Mouse (Mus musculus) urinary bladder, postnatal 4 days (tissue): ENCODE measurements around the gene Asb6.

Experiments used
- DNase-seq, 2 experiments: peaks; one replicate each; pipeline ENCODE4 v3.0.0; 2021 to 2022; ENCODE audit warnings: low spot score in 2 of 2

Gene Asb6

GRCm38 (mm10) chr2:30796382-30796781 is 33.8 kb downstream of the Asb6 start:
- peak; percentile 63 to 75 for DNase-seq

DNA sequence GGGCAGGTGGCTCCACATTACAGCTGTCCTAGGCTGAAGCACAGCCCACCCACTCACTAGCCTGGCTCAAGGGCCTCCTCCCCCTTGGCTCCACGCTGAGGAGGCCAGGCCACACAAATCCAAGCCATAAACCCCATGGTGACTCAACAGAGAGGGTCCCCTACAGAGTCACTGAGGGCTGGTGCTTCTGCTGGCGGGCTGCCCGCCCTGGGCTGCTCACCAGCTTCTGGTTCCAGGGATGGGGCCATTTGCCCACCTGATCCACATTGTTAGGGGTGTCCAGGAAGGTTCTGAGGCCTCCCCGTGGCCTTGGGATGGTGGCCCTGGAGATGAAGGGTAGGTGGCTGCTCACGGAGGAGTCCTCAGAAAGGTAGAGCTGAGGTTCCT is 34.3 kb downstream of the Asb6 start:
- DNase-seq = no peak

DNA sequence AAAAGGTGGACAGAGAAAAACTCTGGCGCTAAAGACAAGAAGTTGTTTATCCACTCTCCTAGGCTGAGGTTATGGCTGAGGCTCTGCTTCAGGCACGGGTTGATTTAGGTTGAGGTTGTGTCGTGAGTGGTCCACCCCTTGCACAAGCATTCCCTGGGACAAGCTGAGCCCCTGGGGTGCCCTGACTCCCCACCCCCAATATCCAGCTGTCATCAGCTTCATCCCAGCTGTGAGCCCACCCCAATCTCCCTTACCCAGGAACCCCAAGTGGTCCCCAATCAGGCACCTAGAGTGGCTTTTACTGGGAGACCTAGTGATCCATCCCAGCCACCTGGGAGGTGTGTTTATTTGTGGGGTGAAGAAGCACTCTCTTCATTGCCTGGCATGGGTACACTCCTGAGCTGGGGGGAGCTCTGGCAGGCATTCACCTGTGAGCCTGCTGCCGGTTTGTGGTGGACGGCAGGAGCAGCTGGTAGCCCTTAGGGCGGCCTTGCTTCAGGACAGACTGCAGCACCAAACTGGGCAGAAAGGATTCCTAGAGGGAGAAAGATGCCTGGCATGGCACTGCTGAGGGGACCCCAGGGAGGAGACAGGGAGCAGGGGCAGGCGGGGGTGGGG is 34.8 kb downstream of the Asb6 start:
- no peak for DNase-seq

- DNase-seq = peak; percentile 93 to 96
Observed at GRCm38 (mm10) chr2:30794179-30795108, 35.7 kb downstream of the Asb6 start.

DNA sequence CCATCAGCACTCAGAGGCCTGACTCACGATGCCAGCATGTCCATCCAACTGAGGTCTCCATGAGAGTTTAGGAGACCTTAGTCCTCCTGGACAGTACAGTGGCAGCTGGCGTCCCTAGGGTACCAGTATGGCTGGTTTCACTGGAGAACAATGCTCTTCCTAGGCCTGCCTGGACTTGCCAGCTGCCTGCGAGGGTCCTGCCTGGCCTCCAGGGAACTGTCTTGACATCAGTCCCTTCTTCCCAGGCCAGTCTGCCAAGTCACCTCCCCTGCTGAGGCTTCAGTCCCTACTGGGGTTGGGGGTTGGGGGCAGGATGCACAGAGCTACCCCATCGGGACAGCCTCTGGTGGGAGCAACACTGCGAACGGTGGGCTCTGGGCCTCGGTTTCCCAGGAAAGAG is 38.1 kb downstream of the Asb6 start:
- no peak for DNase-seq

GRCm38 (mm10) chr2:30787466-30787865 is 42.7 kb downstream of the Asb6 start:
- no peak for DNase-seq

DNA sequence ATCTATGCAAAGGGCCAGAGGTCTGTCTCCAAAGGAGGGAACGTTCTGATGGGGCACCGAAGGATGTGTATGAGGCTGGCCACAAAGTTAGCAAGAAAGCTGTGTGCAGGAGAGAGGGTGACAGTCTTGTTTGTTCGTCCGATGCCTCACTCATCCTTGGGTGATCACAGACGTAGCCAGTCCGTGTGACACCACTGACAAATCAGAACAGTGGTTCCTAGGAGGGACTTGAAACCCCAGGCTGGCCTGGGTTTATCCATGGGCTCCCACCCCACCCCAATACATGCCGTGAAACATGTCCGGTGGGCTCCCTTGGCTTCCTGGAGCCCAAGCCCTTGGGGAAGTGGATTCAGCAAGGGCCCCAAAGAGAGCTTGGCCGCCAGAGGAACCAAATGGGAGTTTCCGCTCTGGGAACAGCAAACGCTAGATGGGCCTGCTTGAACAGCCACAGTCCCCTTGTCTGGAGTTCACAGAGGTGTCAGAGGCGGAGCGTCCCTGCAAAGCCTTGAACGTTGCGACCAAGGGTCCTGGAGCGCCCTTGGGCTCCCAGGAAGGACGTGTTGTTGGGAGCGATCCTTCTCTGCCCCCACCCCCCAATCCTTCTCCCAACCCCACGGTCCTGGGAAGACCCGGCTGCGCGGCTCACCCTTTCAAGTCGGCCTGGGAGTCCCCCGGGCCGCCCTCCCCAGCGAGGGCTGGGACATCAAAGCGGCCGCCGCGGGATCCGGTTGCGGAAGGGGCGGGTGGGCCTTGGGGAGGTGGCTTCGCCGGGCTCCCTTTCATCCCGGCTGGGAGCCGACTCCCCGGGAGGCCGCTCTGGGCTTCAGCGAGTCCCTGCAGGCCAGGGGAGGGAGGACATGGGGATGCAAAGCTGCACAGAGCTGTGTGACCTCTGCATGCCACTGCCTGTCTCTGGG is 45.8 kb downstream of the Asb6 start:
- DNase-seq = peak; percentile 64 to 81

GRCm38 (mm10) chr2:30783346-30783745 is 46.8 kb downstream of the Asb6 start:
- peak in 1 of 2 experiments; percentile 54 for DNase-seq

- DNase-seq = no peak
Observed at GRCm38 (mm10) chr2:30782312-30783290, 47.5 kb downstream of the Asb6 start.

DNA sequence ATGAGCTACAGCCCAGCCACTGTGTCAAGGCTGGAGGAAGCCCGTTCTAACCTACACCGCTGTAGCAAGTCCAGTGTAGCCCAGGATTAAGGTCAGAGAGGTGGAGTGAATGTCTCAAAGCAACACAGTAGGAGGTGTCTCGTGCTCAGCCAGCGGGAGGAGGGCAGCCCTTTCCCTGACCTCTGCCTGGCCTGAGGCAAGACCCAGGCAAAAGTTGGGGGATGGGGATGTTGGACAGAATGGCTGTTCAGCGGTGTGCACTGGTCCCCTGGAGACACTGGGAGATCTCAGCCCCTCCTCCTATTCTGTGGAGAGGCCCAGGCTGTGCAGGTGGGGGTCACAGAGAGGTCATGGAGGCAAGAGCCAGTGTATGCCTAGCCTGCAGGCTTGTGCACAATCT is 50.9 kb downstream of the Asb6 start:
- DNase-seq = no peak

DNA sequence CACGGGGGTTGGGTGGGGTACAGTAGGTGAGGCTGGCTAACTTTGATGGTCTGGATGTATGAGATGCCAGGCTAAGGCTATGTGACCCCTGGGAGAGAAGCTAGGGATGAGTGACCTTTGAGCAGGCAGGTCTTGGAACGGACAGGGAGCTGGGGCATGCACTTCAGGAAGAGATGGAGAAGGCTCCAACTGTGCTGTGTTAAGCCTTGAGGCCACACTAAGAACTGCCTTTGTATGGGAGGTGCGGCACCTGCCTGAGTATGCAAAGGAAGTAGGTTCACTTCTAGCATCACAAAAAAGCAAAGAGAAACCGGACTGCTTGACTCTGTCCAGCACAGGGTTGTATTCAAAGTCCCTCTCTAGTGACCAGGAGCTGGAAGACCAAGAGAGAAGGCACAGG is 51.9 kb downstream of the Asb6 start:
- DNase-seq = no peak

GRCm38 (mm10) chr2:30777266-30777665 is 52.9 kb downstream of the Asb6 start:
- DNase-seq = no peak

- DNase-seq = no peak
Observed at GRCm38 (mm10) chr2:30775955-30776354, 54.2 kb downstream of the Asb6 start.

- no peak for DNase-seq
Observed at GRCm38 (mm10) chr2:30773313-30774005, 56.7 kb downstream of the Asb6 start.
